Mouse (Mus musculus): ENCODE measurements around the gene Bad.

DNA sequence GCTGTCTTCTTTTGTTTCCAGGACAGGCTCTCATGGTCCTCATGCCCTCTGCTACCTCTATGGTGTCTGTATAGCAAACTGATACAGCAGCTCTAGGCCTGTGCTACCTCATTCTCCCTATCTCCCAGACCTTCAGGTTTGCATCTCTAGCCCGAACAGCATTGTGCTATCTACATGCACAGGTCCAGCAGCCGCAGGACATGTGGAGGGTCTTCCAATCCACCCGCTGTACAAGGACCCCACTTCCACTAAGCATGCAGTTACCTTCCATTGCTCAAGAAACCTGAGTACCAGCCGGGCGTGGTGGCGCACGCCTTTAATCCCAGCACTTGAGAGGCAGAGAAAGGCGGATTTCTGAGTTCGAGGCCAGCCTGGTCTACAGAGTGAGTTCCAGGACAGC, 27.1 kb upstream of the Bad start:
- TF ChIP-seq POLR2A (IDR thresholded peaks at IDR 0.05; ENCODE audit: extremely low read depth, insufficient read depth, low read length) (no peak), CTCF (IDR thresholded peaks at IDR 0.05; ENCODE audit: extremely low read depth, insufficient read depth, low read length) (no peak)
